Mouse (Mus musculus): ENCODE results near the gene Spata20.

Gene Spata20

DNA sequence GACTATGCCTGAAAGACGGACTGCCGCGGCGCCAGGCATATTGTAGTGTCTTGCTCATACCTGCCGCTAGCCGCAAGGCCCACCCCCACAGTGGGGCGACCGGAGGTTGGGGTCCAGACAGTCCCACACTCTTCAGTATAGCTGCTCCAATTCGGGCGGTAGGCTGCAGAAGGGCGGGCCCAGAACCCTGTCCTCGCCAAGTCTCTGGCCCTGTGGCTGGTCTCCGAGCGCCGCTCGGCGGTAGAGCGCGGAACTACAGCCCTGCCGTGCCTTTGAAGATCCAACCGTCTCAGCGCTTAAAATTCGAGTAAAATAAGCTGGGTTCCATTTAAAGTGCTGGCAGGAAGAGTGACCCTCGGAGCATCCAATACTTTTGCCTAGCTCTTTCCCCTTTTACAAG is at the start of gene Spata20:
Gene Spata20 (minus strand): TSS at position 179 of the 400 bp plus-strand sequence.
- CTCF ChIA-PET, result interaction anchor here (0.7 to 1.1 kb wide), 2 partner anchors 249 to 629 kb away, joined by 3 read pairs; no protein-coding TSS in a partner anchor

DNA sequence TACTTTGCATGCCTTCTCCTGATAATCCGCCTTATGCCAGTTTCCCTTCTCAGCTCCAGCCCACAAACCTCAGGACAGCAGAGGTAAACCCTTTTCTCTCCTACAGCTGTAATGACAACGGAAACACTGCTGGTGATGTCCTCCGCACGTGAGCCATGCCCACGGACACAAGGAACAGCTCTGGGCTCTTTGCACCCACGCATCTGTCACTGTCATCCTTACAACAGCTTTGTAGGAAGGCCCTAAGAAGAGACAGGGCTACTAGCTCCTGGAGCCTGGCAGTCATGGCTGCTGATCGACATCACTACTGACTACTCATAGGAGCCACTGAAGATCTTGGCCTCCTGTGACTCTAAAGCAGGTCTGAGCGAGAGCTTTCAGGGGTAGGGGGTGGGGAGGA is 47.2 kb upstream of the Spata20 start:
- CTCF ChIA-PET, result interaction anchor here (0.5 kb wide), 1 partner anchor 183 kb away, joined by 6 read pairs; no protein-coding TSS in a partner anchor

DNA sequence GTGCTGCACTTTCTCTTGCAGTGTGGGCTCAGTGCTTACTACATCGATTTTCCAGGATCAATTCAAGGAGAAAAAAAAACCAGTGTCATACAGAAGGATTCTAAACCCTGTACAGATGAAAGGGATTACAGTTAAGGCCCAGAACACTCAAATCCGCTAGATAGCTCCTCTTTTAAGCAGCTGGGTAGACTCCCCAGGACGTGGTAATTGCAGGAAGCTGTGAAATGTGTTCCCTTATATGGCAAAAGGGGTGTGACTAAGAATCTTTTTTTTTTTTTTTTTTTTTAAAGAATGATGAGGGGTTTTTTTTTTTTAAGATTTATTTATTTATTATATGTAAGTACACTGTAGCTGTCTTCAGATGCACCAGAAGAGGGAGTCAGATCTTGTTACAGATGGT is 42.9 kb upstream of the Spata20 start:
- CTCF ChIA-PET, result no interaction called here

DNA sequence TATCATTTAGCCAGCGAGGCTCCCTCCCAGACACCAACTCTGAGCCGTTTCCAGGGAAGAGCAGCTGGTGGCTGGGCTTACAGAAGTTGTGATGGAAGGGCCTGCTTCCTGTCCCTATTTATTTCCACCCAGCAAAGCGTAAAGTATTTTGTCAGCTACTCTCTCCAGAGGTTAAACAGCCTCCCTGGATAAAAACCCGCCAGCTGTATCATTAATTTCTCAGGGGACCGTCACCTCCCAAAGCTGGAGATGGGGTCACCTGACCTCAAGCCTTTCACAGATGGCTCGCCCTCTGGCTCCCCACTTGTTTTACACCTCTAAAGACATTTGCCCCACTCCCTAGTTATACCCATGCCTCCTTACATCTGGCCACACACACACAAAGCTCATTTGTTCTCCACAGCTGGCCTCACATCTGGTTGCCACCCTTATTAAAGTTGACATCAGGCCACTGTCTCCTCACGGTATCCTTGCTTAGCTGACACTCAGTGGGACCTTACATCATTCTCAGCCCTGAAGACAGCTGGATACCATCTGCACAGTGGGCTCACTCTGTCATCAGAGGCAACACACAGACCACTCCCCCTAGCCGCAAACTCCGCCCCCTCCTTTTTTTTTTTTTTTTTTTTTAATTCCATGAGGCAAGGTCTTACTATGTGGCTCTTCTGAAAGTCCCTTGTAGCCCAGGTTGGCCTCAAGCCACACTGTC is 40.3 kb upstream of the Spata20 start:
- CTCF ChIA-PET, result interaction anchor here (0.6 kb wide), 1 partner anchor 39 kb away, joined by 3 read pairs; no protein-coding TSS in a partner anchor

DNA sequence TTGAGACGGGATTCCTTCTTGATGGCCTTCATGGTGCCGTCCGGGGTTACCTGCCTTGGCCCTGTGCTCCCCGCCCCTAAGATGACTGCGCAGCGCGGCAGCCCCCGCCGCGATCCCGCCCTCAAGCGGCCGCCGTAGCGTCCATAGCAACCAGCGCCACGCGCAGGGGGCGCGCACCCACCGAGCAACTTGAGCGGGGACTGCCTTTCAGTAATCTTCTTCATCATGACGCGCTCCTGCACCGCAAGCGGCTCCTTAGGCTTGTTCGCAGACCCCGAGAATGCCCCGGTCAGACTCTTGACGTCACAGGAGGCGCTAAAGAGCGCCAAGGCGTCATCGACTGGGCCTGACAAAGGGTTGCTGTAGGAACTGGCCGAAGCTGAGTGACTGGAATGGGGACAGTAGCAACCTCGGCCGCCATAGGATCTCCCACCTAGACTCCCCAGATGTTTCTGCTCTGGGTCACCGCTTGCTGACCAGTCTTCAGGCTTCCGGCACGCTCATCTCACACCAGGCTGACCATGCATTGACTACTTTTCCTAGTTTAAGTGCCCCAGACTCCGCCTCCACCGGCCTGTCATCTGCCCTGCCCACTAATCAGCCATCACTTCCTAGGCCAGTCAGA is 35.4 kb upstream of the Spata20 start, which contains the start of gene Mycbpap:
Gene Mycbpap (minus strand): TSS at position 524 of the 625 bp plus-strand sequence.
- CTCF ChIA-PET, result no interaction called here

DNA sequence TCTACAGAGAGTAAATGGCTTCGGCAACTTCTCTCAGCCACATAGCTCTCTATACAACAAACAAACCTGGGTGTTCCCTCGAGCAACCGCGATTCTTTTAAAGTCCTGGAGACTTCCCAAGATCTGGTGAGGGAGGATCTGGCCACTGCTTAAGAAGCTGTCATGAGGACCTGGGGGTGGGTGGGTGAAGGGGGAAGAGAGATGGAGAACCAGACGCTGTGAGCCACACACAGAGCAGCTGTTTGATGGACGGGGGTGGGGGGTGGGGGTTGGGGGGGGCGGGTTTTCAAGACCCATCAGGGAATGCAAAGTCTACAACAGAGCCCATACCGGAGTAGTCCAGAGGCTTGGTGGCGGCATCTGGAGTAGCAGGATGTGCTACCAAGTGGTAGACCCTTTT is 27.5 kb upstream of the Spata20 start:
- CTCF ChIA-PET, result no interaction called here

DNA sequence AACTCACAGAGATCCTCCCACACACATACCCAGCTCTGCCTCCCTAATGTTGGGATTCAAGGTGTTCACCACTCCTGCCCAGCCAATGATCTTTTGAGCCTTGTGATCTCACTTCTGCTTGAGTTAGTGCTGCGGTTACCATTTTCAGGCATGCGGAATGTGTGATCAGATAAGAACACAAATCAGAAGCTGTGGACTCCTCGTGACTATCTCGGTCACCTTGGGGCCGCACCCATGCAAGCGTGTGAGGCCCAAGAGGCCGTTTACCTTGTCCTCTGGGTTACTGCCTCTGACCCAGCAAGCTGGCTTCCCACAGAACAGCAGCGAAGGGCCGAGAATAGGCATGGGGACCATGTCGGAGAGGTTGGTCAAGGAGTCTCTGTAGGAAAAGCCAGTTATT is 23.0 kb upstream of the Spata20 start:
- CTCF ChIA-PET, result no interaction called here

DNA sequence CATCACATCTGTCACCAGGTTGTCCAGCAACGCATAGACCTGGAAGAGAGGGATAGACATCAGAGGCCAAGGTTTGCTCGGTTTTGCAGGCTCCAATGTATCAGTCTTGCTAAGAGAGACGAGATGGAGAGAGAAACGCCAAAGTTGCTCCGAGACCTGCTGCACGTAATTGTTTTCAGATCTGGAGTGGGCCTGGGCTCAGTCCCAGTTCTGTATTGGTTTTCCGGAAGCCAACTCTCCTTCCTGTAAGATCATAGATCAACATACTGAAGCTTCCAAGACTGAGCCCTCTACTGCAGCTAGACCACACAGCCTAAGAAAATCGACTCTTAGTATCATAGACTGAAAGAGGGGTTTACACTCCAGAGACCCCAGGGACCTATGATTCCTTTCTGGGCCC is 15.5 kb upstream of the Spata20 start:
- CTCF ChIA-PET, result no interaction called here

DNA sequence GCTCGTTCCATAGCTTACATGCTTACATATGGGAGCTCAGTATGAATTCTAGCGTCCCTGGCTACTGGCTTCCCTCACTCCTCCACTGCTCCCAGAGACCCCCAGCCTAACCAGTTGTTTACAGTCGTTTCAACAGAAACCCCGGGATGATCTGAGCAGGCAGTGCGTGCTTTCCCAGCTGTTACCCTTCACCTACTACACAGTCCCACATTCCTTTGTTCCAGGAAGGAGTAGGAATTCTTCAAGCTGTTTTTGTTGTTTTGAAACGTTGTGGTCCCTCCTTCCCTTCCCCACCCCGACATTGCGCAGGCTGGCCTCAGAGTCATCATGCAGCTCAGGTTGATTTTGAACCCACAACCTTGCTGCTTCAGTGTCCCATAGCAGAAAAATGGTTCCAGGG is 14.4 kb upstream of the Spata20 start:
- CTCF ChIA-PET, result no interaction called here

DNA sequence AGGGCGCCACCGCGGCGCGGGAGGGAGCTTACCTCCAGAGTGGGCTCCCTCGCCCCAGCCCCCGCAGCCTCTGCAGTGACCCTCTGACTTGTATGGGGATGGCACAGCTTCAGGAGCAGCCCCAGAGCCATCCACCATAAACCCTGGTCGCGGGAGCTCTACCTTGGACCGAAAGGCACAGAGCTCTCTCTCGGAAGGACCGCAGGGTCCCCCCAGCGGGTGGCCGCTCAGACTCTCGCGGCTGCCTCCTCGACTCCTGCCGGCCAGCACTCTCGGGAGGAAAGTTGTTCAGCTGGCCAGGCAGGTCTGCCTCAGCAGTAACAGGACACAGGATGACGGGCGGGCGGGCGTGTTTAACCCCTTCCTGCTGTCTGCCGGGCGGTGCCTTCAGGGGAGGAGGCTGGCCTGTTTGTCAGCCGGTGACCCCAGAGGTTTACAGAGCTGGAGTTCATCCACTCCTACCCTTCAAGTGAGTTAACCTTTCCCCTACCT is 13.7 kb upstream of the Spata20 start, which contains the start of gene Epn3:
Gene Epn3 (minus strand): TSS at position 314 of the 492 bp plus-strand sequence.
- CTCF ChIA-PET, result no interaction called here

DNA sequence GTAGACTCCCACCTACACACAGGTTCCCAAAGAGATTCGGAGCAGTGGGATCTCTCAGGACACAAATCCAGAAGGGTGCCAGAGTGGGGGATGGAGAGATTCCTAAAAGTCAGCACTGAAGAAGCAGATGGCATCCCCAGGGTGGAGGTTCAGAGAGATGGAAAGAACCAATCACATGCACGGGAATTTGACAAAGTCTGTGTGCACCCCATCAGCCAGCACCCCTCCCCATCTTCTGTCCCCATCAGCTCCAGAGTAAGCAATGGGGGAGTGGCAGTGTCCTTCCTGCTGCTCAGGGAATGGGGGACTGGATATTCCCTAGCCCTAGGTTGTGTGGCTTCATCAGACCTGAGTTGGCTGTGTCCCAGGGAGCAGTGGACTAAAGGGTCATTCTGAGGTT is 13.1 kb upstream of the Spata20 start:
- CTCF ChIA-PET, result no interaction called here

DNA sequence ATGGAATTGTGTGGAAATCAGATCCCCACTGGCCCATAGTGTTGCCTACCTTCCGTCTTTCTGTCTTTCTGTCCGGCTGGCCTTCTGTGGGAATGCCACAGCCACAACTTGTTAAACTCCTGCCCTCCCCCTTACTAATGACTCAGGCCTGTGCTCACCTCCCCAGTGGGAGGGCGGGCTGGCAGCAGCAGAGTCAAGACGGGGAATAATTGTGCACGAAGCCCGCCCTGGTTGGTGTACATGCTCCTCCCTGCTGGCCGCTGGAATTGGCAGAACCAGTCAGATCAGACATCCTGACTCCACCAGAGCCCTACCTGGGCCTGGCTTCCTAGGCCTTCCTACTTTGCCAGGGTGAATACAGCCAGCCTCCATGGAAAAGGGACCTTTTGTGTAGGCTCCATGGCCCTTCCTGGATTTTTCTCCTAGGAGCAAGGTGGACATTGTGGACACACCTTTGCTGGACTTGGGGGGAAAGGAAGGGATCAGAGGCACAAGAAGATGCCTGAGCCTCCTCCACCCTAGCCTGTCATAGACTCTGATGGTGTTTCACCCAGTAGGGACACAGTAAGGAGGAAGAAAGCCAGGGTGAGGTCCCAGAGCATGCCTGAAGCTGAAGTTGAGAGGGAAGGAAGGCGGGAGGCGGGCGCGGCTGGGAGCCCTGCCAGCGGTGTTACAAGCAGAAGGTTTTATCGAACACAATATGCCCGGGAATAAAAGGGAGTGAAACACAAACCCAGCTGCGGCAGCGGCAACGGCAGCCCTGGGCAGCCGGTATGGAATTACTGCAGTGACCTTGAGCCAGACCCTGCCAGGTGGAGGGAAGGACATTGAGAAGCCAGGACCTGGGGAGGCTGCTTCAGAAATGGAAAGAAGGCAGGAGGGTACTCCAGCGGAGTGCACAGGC is 12.4 kb upstream of the Spata20 start:
- CTCF ChIA-PET, result no interaction called here

DNA sequence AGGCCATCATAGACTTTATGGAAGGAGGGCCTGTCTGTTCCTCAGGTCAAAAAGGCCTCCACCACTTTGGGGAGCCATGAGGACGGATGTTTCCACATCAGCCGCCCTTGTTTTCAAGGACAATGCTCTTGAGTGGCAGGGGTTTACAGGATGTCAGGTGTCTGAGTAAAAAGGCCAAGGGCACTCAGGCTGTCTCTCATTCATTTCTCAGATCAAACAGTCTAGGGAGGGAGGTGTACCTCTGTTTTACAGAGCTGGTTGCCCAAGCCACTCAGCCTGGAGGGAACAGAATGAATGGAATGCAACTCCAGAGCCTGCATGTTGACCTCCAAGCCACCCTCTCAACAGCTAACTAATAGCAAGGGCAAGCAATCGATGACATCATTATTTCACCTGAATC is 9.4 kb upstream of the Spata20 start:
- CTCF ChIA-PET, result no interaction called here

DNA sequence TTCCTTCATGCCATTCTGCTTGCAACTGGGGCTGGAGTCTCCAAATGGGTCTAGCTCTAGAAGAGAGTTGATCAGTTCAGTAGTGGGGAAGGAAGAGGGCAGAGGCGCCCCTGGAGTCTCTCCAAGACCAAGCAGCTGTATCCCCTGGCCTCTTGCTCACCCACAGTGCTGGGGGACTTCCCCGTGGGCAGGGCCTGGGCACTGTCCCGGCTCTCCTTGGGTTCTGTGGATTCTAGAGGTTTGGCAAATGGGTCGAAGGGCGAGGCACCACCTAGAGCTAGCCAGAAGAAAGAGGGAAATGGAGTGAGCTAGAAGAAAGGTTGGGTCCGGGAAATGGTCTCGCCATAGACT is 5.7 kb upstream of the Spata20 start:
- CTCF ChIA-PET, result interaction anchor here (0.5 kb wide), 1 partner anchor 108 kb away, joined by 3 read pairs; no protein-coding TSS in a partner anchor

DNA sequence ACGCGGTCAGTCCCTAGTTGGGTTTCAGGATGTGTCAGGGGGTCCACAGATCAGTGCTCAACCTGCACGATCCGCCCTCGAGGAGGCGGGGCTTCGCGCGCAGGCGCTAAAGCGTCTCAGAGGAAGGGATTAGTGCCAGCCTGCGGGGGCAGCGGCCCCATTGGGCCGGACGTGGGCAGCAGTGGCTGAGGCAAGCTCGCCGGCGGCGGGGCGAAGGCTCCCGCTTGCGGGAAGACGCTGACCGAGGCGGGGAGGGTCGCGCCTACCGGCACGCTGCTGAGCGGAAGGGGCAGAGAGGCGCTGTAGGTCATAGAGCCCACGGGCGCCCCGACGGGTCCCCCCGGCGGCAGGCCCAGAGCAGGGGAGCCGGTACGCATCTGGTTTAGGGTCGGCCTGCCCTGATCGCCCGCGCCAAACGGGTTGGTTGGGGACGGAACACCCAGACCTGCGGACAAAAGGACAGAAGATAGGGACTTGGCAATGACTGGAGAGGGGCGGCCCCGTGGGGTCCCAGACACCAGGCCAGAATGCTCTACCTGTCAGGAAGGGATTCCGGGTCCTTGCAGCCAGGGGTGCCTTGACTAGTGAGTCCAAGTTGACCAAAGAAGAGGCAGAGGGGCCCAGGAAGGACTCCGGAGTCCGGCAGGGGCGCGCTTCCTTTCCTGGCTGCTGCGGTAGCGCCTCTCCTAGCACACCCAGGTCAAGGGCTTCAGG is 5.2 kb upstream of the Spata20 start:
- CTCF ChIA-PET, result interaction anchor here (0.5 kb wide), 1 partner anchor 108 kb away, joined by 3 read pairs; no protein-coding TSS in a partner anchor

DNA sequence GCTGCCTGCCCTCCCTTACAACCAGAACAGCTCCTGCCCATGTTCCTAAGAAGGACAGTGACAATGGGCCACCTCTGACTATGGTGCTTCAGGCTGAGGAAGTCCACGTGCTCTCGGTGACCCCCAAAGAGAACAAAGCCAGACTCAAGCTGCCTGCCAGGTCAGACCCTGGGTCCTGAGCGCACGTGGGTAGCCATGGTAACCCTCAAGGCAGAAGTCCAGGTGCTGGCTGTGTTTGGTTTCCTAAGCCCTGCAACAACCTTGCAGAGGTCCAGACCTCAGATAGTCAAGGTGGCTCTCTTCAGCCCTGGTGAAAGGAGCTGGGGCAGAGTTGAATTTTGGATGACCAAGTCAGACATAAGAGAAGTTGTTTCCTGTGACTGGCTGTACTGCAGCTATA is 3.8 kb upstream of the Spata20 start:
- CTCF ChIA-PET, result no interaction called here

DNA sequence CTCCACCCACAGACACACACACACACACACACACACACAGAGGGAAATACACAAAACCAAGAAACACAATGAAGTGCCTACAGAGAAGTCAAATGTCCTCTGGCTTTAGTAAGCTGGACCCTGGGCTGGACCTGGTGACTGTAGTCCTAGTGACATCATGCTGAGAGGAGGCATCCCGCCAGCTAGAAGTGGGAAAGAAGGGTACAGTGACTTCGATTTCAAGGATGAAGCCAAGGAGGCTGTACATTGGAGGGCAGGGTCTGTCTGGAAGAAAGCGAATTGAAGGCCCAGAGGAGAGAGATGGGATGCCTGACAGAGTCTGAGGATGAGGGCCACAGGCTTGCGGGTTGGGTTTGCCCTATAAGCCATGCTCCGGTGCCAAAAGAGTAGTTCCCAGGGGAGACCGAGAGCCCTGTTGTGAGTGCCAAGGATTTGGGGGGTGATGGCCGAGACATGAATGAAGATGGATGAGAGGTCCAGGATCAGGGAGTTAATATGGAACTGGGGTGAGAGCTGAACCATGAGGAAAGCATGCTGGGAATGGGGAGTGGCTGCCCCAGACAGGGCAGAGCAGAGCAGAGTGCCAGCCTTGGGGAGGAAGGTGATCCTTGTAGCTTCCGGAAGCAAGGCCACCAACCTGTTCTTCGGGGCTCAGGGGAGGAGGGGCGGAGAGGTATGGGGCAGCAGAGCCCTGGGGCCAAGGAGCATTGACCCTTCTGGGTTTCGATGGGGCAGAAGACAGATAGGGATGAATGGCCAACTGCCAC is 3.0 kb upstream of the Spata20 start:
- CTCF ChIA-PET, result no interaction called here

DNA sequence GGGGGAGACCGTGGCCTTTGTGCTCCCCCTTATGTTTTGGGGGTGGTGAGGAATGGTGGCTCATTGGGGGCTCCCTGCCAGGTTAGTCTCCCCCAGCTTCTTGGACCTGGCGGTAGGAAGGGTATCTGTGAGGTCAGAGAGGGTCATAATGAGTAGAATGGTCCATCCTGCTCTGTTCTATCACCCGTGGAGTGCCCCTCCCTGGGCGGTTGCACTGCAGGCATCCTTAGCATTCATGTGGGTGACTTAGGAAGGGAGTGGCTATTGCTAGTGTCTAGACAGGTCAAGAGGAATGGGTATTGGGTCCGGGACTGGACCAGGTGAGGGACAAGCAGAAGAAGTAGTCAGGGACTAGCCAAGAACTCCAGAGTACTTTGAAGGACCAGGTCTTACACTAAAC is 756 bp downstream of the Spata20 start:
- CTCF ChIA-PET, result interaction anchor here (0.7 kb wide), 1 partner anchor 249 kb away, joined by 3 read pairs; no protein-coding TSS in a partner anchor

DNA sequence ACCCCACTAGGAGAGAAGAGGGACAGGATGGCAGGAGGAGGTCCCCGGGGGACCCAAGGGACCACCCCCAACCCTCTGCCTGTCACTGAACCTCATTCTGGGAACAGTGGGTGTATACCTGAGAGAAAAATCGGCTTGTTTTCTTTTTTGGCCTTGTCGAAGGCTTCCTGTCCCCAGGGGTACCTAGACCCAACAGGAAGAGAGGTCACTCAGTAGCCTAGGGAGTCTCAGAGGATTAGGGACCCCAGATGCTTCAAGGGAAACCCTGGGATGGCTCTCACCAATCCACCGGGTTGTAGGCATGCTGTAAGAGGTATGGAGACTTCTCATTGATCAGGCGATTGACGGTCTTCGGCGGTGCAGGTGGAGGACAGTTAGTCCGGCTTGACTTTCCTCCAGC is 1.3 kb downstream of the Spata20 start:
- CTCF ChIA-PET, result no interaction called here

DNA sequence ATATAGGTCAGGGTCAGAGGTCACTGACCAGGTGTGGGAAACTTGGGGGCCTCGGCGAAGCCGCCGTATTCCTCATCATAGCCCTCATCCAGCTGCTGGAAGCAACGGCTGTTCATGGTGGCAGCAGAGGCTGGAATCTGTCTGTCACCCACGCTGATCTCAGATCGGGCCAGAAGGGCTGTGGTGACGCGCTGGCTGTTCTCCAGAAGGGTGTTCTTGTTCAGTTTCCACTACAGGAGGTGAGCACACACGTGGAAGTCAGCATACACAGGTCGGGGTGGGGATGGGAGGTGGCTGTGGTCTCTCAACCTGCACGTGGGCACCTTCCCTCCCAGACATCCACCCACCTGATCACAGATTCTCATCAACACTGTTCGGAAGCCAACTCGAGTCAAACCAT is 2.1 kb downstream of the Spata20 start:
- CTCF ChIA-PET, result no interaction called here

DNA sequence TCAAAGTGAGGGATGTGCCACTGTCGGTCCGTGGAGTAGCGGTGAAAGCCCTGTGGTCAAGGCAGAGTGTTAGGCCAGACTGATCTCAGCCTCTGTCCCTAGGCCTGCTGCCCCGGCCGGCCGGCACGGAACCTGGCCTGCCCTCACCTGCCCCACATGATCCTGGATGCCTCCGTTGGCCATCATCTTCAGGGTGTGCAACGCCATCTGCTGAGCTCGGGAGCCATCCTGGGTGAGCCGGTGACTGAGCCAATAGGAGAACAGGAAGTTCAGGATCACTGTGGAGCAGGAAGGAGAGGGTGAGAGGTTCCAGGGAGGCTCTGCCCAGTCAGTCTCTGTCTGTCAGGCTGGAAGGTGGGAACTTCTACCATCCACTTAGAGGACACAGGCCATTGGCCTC is 2.5 kb downstream of the Spata20 start:
- CTCF ChIA-PET, result no interaction called here
